Mouse (Mus musculus) CH12.LX (cell line): ENCODE measurements at regions not wholly inside any gene's neighbourhood (a gene's known extent, or its start where the extent isn't known, plus 50 kb on each side); places are given as distances from the start of the nearest gene placed in this dataset.

Source experiments
- DNase-seq: peaks from one replicate; pipeline ENCODE4 v3.0.0-alpha.2; 2013; ENCODE audit errors: extremely low read depth
- H3K27ac ChIP-seq: 2 replicates; pipeline ENCODE4 v1.5.1; 2012; ENCODE audit warnings: low read depth, mild to moderate bottlenecking, control low read depth, moderate library complexity; ENCODE audit not compliant: insufficient read depth
- H3K27me3 ChIP-seq: replicated peaks from 2 replicates; pipeline ENCODE3; 2012; ENCODE audit warnings: inconsistent platforms
- H3K36me3 ChIP-seq, 2 experiments: replicated peaks in 1 of 2; 2 replicates each; pipeline versions ENCODE3 to v1.6.1; 2012; ENCODE audit warnings: inconsistent platforms in 1 of 2, low read length in 1 of 2, mild to moderate bottlenecking in 1 of 2, mixed read lengths in 1 of 2, moderate library complexity in 1 of 2; ENCODE audit not compliant: control insufficient read depth in 1 of 2, insufficient read depth in 1 of 2
- H3K4me1 ChIP-seq, 2 experiments: 2 replicates each; pipeline ENCODE4 v1.6.1; 2012; ENCODE audit warnings: inconsistent platforms in 1 of 2, moderate library complexity in 1 of 2; ENCODE audit not compliant: insufficient read depth in 2 of 2, control insufficient read depth in 1 of 2
- H3K4me2 ChIP-seq: 2 replicates; pipeline ENCODE4 v1.6.1; 2012; ENCODE audit warnings: low read depth, mild to moderate bottlenecking, control low read depth; ENCODE audit not compliant: poor library complexity, insufficient read depth, severe bottlenecking
- H3K4me3 ChIP-seq, 3 experiments: fragments of 150-350 bp in 1 of 3; sonication (generic) in 1 of 3; replicated peaks in 1 of 3; 2 replicates each; pipeline versions ENCODE3 to v1.5.1; 2011 to 2012; ENCODE audit warnings: low read depth in 2 of 3, low read length in 2 of 3, mild to moderate bottlenecking in 2 of 3, moderate library complexity in 2 of 3, control low read depth in 1 of 3, improper control_type of control experiment in 1 of 3, inconsistent platforms in 1 of 3, mixed read lengths in 1 of 3; ENCODE audit not compliant: poor library complexity in 1 of 3
- H3K79me2 ChIP-seq: replicated peaks from 2 replicates; pipeline ENCODE4 v1.6.1; 2012; ENCODE audit warnings: mild to moderate bottlenecking, moderate library complexity; ENCODE audit not compliant: control insufficient read depth, poor library complexity, insufficient read depth, severe bottlenecking; ENCODE audit errors: extremely low read depth
- H3K9ac ChIP-seq: 2 replicates; pipeline ENCODE4 v1.6.1; 2012; ENCODE audit warnings: low read depth, mild to moderate bottlenecking, control low read depth, moderate library complexity; ENCODE audit not compliant: insufficient read depth
- H3K9me3 ChIP-seq: replicated peaks from 2 replicates; pipeline ENCODE3; 2012; ENCODE audit warnings: low read length, inconsistent platforms, mixed read lengths
- CHD2 ChIP-seq: IDR thresholded peaks from 2 replicates; pipeline ENCODE4 v1.6.1; 2011; ENCODE audit warnings: low read length, improper control_type of control experiment
- CTCF ChIP-seq, 2 experiments: IDR thresholded peaks in 1 of 2; conservative IDR thresholded peaks in 1 of 2; 2 replicates each; pipeline ENCODE4 v1.5.1; 2011 to 2012; ENCODE audit warnings: low read depth in 2 of 2, low read length in 2 of 2, improper control_type of control experiment in 1 of 2, inconsistent platforms in 1 of 2, mild to moderate bottlenecking in 1 of 2, moderate library complexity in 1 of 2
- ELF1 ChIP-seq: IDR thresholded peaks from 2 replicates; pipeline ENCODE4 v1.6.1; 2014; ENCODE audit warnings: low read depth, mild to moderate bottlenecking, inconsistent platforms, low read length, improper control_type of control experiment
- EP300 ChIP-seq: IDR thresholded peaks from 2 replicates; pipeline ENCODE4 v1.6.1; 2011; ENCODE audit warnings: low read length, improper control_type of control experiment
- HCFC1 ChIP-seq: IDR thresholded peaks from 2 replicates; pipeline ENCODE4 v1.6.1; 2012; ENCODE audit warnings: low read depth, mild to moderate bottlenecking, inconsistent platforms, low read length, improper control_type of control experiment
- IRF4 ChIP-seq: IDR thresholded peaks from 2 replicates; pipeline ENCODE4 v1.6.1; 2014; ENCODE audit warnings: low read depth, mild to moderate bottlenecking, inconsistent platforms, low read length, improper control_type of control experiment
- JUN ChIP-seq: IDR thresholded peaks from 2 replicates; pipeline ENCODE4 v1.6.1; 2011; ENCODE audit warnings: low read depth, mild to moderate bottlenecking, low read length, improper control_type of control experiment, moderate library complexity; ENCODE audit not compliant: insufficient read depth
- JUND ChIP-seq: conservative IDR thresholded peaks from 2 replicates; pipeline ENCODE4 v1.6.1; 2011; ENCODE audit warnings: low read depth, low read length, improper control_type of control experiment
- KAT2A ChIP-seq: IDR thresholded peaks from 2 replicates; pipeline ENCODE4 v1.6.1; 2012; ENCODE audit warnings: low read length, improper control_type of control experiment, inconsistent platforms; ENCODE audit not compliant: insufficient replicate concordance
- MAFK ChIP-seq: IDR thresholded peaks from 2 replicates; pipeline ENCODE4 v1.6.1; 2011; ENCODE audit warnings: low read length, improper control_type of control experiment; ENCODE audit not compliant: insufficient replicate concordance
- MAX ChIP-seq: IDR thresholded peaks from 2 replicates; pipeline ENCODE4 v1.6.1; 2011; ENCODE audit warnings: low read length, improper control_type of control experiment
- MEF2A ChIP-seq: IDR thresholded peaks from 2 replicates; pipeline ENCODE4 v1.6.1; 2014; ENCODE audit warnings: low read depth, mild to moderate bottlenecking, inconsistent platforms, low read length, improper control_type of control experiment, borderline replicate concordance
- MXI1 ChIP-seq: IDR thresholded peaks from 2 replicates; pipeline ENCODE4 v1.6.1; 2011; ENCODE audit warnings: mild to moderate bottlenecking, low read depth, low read length, improper control_type of control experiment
- MYC ChIP-seq: IDR thresholded peaks from 2 replicates; pipeline ENCODE4 v1.6.1; 2011; ENCODE audit warnings: low read depth, mild to moderate bottlenecking, improper control_type of control experiment, low read length
- PAX5 ChIP-seq: IDR thresholded peaks from 2 replicates; pipeline ENCODE4 v1.6.1; 2012; ENCODE audit warnings: low read length, inconsistent platforms, mixed read lengths
- POLR2A ChIP-seq: IDR thresholded peaks from 2 replicates; pipeline ENCODE4 v1.6.1; 2011; ENCODE audit warnings: low read depth, mild to moderate bottlenecking, improper control_type of control experiment, low read length
- RAD21 ChIP-seq: IDR thresholded peaks from 2 replicates; pipeline ENCODE4 v1.6.1; 2011; ENCODE audit warnings: low read depth, mild to moderate bottlenecking, low read length, improper control_type of control experiment, moderate library complexity
- RCOR1 ChIP-seq: conservative IDR thresholded peaks from 2 replicates; pipeline ENCODE4 v1.6.1; 2012; ENCODE audit warnings: low read depth, mild to moderate bottlenecking, inconsistent platforms, low read length, improper control_type of control experiment
- SIN3A ChIP-seq: IDR thresholded peaks from 2 replicates; pipeline ENCODE4 v1.6.1; 2012; ENCODE audit warnings: low read length, improper control_type of control experiment, inconsistent platforms
- TBP ChIP-seq: conservative IDR thresholded peaks from 2 replicates; pipeline ENCODE4 v1.6.1; 2011; ENCODE audit warnings: low read depth, low read length, improper control_type of control experiment
- TCF12 ChIP-seq: IDR thresholded peaks from 2 replicates; pipeline ENCODE4 v1.6.1; 2014; ENCODE audit warnings: low read depth, mild to moderate bottlenecking, inconsistent platforms, low read length, improper control_type of control experiment
- USF1 ChIP-seq: IDR thresholded peaks from 2 replicates; pipeline ENCODE4 v1.6.1; 2014; ENCODE audit warnings: low read depth, mild to moderate bottlenecking, inconsistent platforms, low read length, improper control_type of control experiment
- ZKSCAN1 ChIP-seq: IDR thresholded peaks from 2 replicates; pipeline ENCODE4 v1.6.1; 2012; ENCODE audit warnings: low read depth, inconsistent platforms, low read length, improper control_type of control experiment, borderline replicate concordance
- ZMIZ1 ChIP-seq: IDR thresholded peaks from 2 replicates; pipeline ENCODE4 v1.6.1; 2012; ENCODE audit warnings: low read depth, mild to moderate bottlenecking, inconsistent platforms, low read length, improper control_type of control experiment
- ZNF384 ChIP-seq: IDR thresholded peaks from 2 replicates; pipeline ENCODE4 v1.6.1; 2012; ENCODE audit warnings: low read depth, low read length, improper control_type of control experiment, inconsistent platforms
- dilution Hi-C: fragments of 300-500 bp; cut with MboI; formaldehyde crosslinking; loops from 2 replicates; pipeline ENCODE4 v1.14.3; 2020; ENCODE audit warnings: low sequenced_read_pairs; ENCODE audit not compliant: extremely low pct_unique_long_range_greater_than_20kb, extremely low pct_ligation_motif_present
- in situ Hi-C: fragments of 300-500 bp; cut with MboI; formaldehyde crosslinking; loops from 3 replicates; pipeline ENCODE4 v1.14.3; 2019; ENCODE audit warnings: low sequenced_read_pairs, low pct_ligation_motif_present, low pct_unique_long_range_greater_than_20kb, mixed read lengths

GRCm38 (mm10) chr6:91589181-91589580, 73.5 kb downstream of the Lsm3 start:
- Histone ChIP-seq H3K4me2 (no peak overlapping the region), H3K4me1 (no peaks in the 10 kb centered on the region; a peak in 1 of 4 replicates), H3K27ac (no peak overlapping the region), H3K9me3 (no peaks in the 10 kb centered on the region), H3K79me2 (no peaks in the 10 kb centered on the region), H3K36me3 (no peaks in the 10 kb centered on the region), H3K4me3 (no peak overlapping the region), H3K27me3 (peaks cover 2% of the 10 kb centered on the region), H3K9ac (no peak overlapping the region)
- no peak for DNase-seq
- TF ChIP-seq MEF2A: no peak
- TF ChIP-seq TCF12: no peak
- TF ChIP-seq PAX5: no peak
- no peak for TF ChIP-seq RCOR1
- TF ChIP-seq ELF1: no peak
- TF ChIP-seq MAX: no peak
- no peak for TF ChIP-seq KAT2A
- no peak for TF ChIP-seq RAD21
- TF ChIP-seq JUN: no peak
- no peak for TF ChIP-seq CTCF (conservative IDR thresholded peaks at IDR 0.05 in 1 of 2, IDR thresholded peaks at IDR 0.05 in 1 of 2; ENCODE audit: low read depth in 2 of 2, low read length in 2 of 2)
- no peak for TF ChIP-seq CHD2
- no peak for TF ChIP-seq MAFK
- no peak for TF ChIP-seq EP300
- no peak for TF ChIP-seq MYC
- no peak for TF ChIP-seq MXI1
- TF ChIP-seq ZNF384: no peak
- TF ChIP-seq IRF4: no peak
- TF ChIP-seq POLR2A: no peak
- dilution Hi-C loops: no loop called here
- in situ Hi-C loops: no loop called here

GRCm38 (mm10) chr6:91590395-91590794, 74.7 kb downstream of the Lsm3 start:
- Histone ChIP-seq H3K79me2 (no peaks in the 10 kb centered on the region), H3K27me3 (peaks cover 2% of the 10 kb centered on the region), H3K4me1 (no peaks in the 10 kb centered on the region; a peak in 1 of 4 replicates)
- no peak for DNase-seq
- TF ChIP-seq ZKSCAN1 (no peak), KAT2A (no peak), USF1 (no peak), SIN3A (no peak), CHD2 (no peak), MYC (no peak), MAX (no peak), TBP (no peak), JUND (no peak), HCFC1 (no peak), MAFK (no peak), ZMIZ1 (no peak), EP300 (no peak), IRF4 (no peak)
- TF ChIP-seq, all 38 proteins: peak for 0
- dilution Hi-C loops: no loop called here
- no peak overlapping the region for H3K9ac ChIP-seq
- H3K36me3 ChIP-seq: no peaks in the 10 kb centered on the region
- in situ Hi-C loops: no loop called here
- no peaks in the 10 kb centered on the region for H3K9me3 ChIP-seq
- H3K27ac ChIP-seq: no peak overlapping the region
- H3K4me3 ChIP-seq: no peak overlapping the region
- no peak overlapping the region for H3K4me2 ChIP-seq
